Mouse (Mus musculus) monocyte, adult 5-6 weeks (primary cell): ENCODE results near the gene Slc26a5. TPM values are rescaled to one million over a fixed set of nuclear protein-coding genes. Genes with fewer than 3 reads are reported as not detected.

ENCODE experiments used
- total RNA-seq: library from RNA; stranded (forward); fragments of 200-1000, 200-491, 200-594 nt; gene quantifications from 3 replicates; pipeline ENCODE4 v1.2.3, GENCODE M21; 2017

Gene Slc26a5
- total RNA-seq, 1 experiment from 2014 or later: not detected

Other genes starting within 250 kb of the Slc26a5 start
- not detected in 3 replicates for gene Fbxl13, start 220.0 kb downstream of the Slc26a5 start, total RNA-seq
- 35.7 to 50.1 TPM (median 38.8 TPM) in 3 replicates for gene Armc10, start 219.8 kb downstream of the Slc26a5 start, total RNA-seq
- 0.21 to 0.95 TPM (median 0.87 TPM) in 3 replicates for gene Napepld, start 164.2 kb downstream of the Slc26a5 start, total RNA-seq
- gene Pmpcb, start 128.5 kb downstream of the Slc26a5 start, total RNA-seq: 72.0 to 160 TPM (median 85.6 TPM) in 3 replicates
- 90.7 to 113 TPM (median 108 TPM) in 3 replicates for gene Dnajc2, start 80.4 kb downstream of the Slc26a5 start, total RNA-seq
- gene Psmc2, start 80.3 kb downstream of the Slc26a5 start, total RNA-seq: 69.9 to 75.6 TPM (median 74.7 TPM) in 3 replicates